Mouse (Mus musculus) heart, embryonic 16.5 days (tissue): ENCODE data around the gene Rad54l2. TPM values are rescaled to one million over a fixed set of nuclear protein-coding genes. Genes with fewer than 3 reads are reported as not detected.

ENCODE experiments used
- ATAC-seq: fragments of 200-750 bp; cut with Nextera tagmentation; replicated peaks from 2 replicates; pipeline ENCODE4 v1.8.0; 2017; ENCODE audit warnings: moderate number of reproducible peaks; ENCODE audit not compliant: insufficient read depth, low FRiP score; ENCODE audit errors: extremely low read depth
- H3K27ac ChIP-seq: fragments of 300-500 bp; sonication (generic); 2 replicates; pipeline ENCODE4 v1.5.1; 2014; ENCODE audit warnings: mild to moderate bottlenecking, low read length, control low read depth, moderate library complexity
- H3K27me3 ChIP-seq: fragments of 300-500 bp; sonication (generic); 2 replicates; pipeline ENCODE4 v1.6.1; 2014; ENCODE audit warnings: low read length, mixed read lengths; ENCODE audit not compliant: control insufficient read depth, insufficient read depth
- H3K36me3 ChIP-seq: fragments of 300-500 bp; sonication (generic); 2 replicates; pipeline ENCODE4 v1.6.1; 2014; ENCODE audit not compliant: control insufficient read depth, insufficient read depth
- H3K4me1 ChIP-seq: fragments of 300-500 bp; sonication (generic); 2 replicates; pipeline ENCODE4 v1.6.1; 2014; ENCODE audit warnings: low read length, mixed read lengths; ENCODE audit not compliant: control insufficient read depth, insufficient read depth
- H3K4me2 ChIP-seq: fragments of 300-500 bp; sonication (generic); 2 replicates; pipeline ENCODE4 v1.6.1; 2014; ENCODE audit warnings: low read depth, mild to moderate bottlenecking, control low read depth, low read length
- H3K4me3 ChIP-seq: fragments of 300-500 bp; sonication (generic); 2 replicates; pipeline ENCODE4 v1.5.1; 2014; ENCODE audit warnings: mild to moderate bottlenecking, control low read depth, low read length
- H3K9ac ChIP-seq: fragments of 300-500 bp; sonication (generic); 2 replicates; pipeline ENCODE4 v1.6.1; 2014; ENCODE audit warnings: low read length, control low read depth
- H3K9me3 ChIP-seq: fragments of 300-500 bp; sonication (generic); replicated peaks from 2 replicates; pipeline ENCODE4 v1.6.1; 2016; ENCODE audit warnings: low read length; ENCODE audit not compliant: control insufficient read depth
- WGBS: fragments of 180-500 bp; shearing (Covaris S2); extraction: QIAGEN DNeasy Blood & Tissue Kit; methylation state at CpG from one replicate; pipeline ENCODE4 v1.1.7; 2014; 5-methylcytosine and 5-hydroxymethylcytosine counted together
- polyA plus RNA-seq: library from polyadenylated mRNA; unstranded; fragments of >200 nt; fragmentation: Nextera tagmentation; extraction: Ambion mirVana; gene quantifications from 2 replicates; pipeline ENCODE4 v1.2.1, GENCODE M21; 2015

Rad54l2 gene
- polyA plus RNA-seq, 1 experiment from 2014 or later: 3.8 TPM

DNA sequence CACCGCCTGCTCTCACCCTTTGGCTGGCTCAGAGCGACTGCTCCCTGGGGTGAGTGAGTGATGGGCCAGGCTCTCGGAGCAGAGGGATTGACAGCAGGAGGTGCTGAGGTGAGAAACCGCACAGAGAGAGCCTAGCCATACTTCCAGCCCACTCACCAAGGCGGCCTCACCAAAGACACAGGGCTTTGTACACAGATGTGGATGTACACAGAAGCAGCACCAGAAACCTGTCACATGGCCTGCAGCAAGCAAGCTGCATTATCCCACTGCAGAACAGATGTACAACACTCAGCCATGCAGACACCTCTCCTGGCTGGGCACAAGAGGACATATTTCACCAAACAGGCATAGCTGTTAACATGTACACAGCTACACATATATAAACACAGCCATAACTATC is 131.4 kb downstream of the Rad54l2 start:
- no peak overlapping the region for H3K27ac ChIP-seq
- peaks cover 36% of the 10 kb centered on the region for H3K27me3 ChIP-seq
- H3K4me2 ChIP-seq: no peak overlapping the region
- H3K4me3 ChIP-seq: no peak overlapping the region
- no peak overlapping the region for H3K9ac ChIP-seq
- 33% methylated on average over 5 of the region's 5 CpGs for WGBS
- 0 out of 2 replicates have a peak, but pooled peaks cover 6% of the 10 kb centered on the region for H3K4me1 ChIP-seq
- no peaks in the 10 kb centered on the region for H3K9me3 ChIP-seq
- ATAC-seq: no peak
- peaks cover 37% of the 10 kb centered on the region for H3K36me3 ChIP-seq

DNA sequence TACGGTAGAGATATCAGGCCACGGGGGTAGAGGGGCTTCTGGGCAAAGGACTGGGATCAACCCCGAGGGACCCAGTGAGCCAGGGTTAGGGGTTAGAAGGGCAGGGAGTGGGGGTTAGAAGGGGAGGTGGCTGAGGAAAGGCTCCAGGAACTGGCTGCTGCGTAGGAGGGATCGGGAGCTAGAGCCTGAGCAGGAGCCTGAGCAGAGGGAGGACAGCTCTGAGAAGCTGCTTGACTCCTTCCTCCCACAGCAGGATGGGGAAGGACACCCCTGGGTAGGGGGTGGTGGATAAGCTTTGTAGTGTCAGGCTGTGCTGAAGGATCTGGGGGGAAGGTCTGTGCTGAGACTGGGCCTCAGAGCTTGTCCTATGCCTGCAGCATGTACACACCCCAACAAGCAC is 132.2 kb downstream of the Rad54l2 start:
- Histone ChIP-seq H3K9ac (no peak overlapping the region), H3K27me3 (peaks cover 36% of the 10 kb centered on the region), H3K27ac (no peak overlapping the region), H3K9me3 (no peaks in the 10 kb centered on the region), H3K36me3 (peaks cover 35% of the 10 kb centered on the region), H3K4me1 (0 out of 2 replicates have a peak, but pooled peaks cover 6% of the 10 kb centered on the region), H3K4me3 (no peak overlapping the region), H3K4me2 (no peak overlapping the region)
- WGBS: 30% methylated on average over 5 of the region's 5 CpGs
- no peak for ATAC-seq

DNA sequence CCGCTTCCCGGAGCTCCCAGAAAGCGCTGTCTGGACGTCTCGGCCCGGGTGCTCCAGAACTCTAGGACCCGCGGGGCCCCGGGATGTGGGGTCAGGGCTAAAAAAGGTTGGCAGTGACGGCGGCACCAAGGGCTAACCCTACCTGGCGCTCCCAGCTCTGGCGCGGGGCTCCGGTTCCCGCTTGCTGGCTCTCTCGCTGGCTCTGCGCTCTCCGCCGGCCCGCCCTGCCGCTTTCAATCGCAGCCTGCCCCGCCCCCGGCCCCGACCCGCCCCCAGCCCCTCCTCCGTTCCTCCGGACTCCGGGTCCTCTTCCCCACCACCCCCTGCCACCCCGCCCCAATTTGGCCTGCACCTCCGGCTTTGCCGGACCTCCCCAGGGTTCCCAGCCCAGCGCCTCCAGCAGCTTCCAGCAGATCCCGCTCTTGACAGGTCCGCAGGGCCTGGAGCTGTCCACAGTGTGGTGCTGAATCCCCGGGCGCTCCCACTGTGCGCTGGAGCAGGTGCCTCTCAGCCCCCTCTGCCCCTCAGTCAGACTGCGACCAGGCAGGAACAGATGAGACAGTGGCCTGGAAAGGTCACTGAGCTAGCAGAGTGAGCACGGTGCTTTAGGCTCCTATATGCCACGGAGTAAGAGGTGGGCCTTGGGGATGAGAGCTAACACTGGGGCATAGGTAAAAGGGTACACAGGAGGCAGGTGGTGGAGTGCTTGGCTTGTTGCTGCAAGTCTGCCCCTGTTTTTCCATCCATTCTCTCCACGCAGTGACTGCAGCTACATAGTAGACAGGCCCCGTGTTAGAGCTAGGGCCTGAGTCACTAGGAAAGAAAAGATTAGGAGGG is 132.9 kb downstream of the Rad54l2 start, which contains the start of gene Grm2:
Gene Grm2 (minus strand): TSS at position 199 of the 837 bp plus-strand sequence.
- no peaks in the 10 kb centered on the region for H3K9me3 ChIP-seq
- no peak within 1 kb of the TSS for H3K9ac ChIP-seq
- no peak within 1 kb of the TSS for H3K27ac ChIP-seq
- 2% methylated on average over 38 of the region's 44 CpGs for WGBS
- H3K36me3 ChIP-seq: peaks cover 28% of the 10 kb centered on the region
- H3K4me3 ChIP-seq: peak within 1 kb of the TSS; percentile 38
- H3K4me2 ChIP-seq: peak within 1 kb of the TSS; percentile 62
- peak; percentile 64 for ATAC-seq
- H3K4me1 ChIP-seq: 0 out of 2 replicates have a peak, but pooled peaks cover 6% of the 10 kb centered on the region
- H3K27me3 ChIP-seq: peaks cover 36% of the 10 kb centered on the region

- 0 out of 2 replicates have a peak, but pooled peaks cover 6% of the 10 kb centered on the region for H3K4me1 ChIP-seq
- 79% methylated on average over 1 of the region's 1 CpGs for WGBS
- H3K9ac ChIP-seq: no peak overlapping the region
- H3K36me3 ChIP-seq: no peaks in the 10 kb centered on the region
- H3K9me3 ChIP-seq: no peaks in the 10 kb centered on the region
- peaks cover 36% of the 10 kb centered on the region for H3K27me3 ChIP-seq
- no peak for ATAC-seq
- no peak overlapping the region for H3K4me2 ChIP-seq
- no peak overlapping the region for H3K27ac ChIP-seq
- no peak overlapping the region for H3K4me3 ChIP-seq
Measured at GRCm38 (mm10) chr9:106652720-106653119, 136.3 kb downstream of the Rad54l2 start.

- H3K4me2 ChIP-seq: no peak overlapping the region
- WGBS: 52% methylated on average over 27 of the region's 27 CpGs
- H3K4me1 ChIP-seq: no peaks in the 10 kb centered on the region
- peaks cover 6% of the 10 kb centered on the region; the same call in 1 of the 2 replicates for H3K27me3 ChIP-seq
- no peak overlapping the region for H3K9ac ChIP-seq
- no peaks in the 10 kb centered on the region for H3K36me3 ChIP-seq
- no peak overlapping the region for H3K27ac ChIP-seq
- H3K9me3 ChIP-seq: no peaks in the 10 kb centered on the region
- H3K4me3 ChIP-seq: no peak overlapping the region
- ATAC-seq: no peak
Measured at GRCm38 (mm10) chr9:106647226-106647625, 141.8 kb downstream of the Rad54l2 start.

GRCm38 (mm10) chr9:106645684-106646271 is 143.2 kb downstream of the Rad54l2 start:
- H3K4me1 ChIP-seq: no peaks in the 10 kb centered on the region
- no peak overlapping the region for H3K4me3 ChIP-seq
- H3K27me3 ChIP-seq: peaks cover 6% of the 10 kb centered on the region; the same call in 1 of the 2 replicates
- H3K9me3 ChIP-seq: no peaks in the 10 kb centered on the region
- H3K36me3 ChIP-seq: no peaks in the 10 kb centered on the region
- no peak overlapping the region for H3K9ac ChIP-seq
- H3K4me2 ChIP-seq: no peak overlapping the region
- 77% methylated on average over 9 of the region's 9 CpGs for WGBS
- no peak overlapping the region for H3K27ac ChIP-seq
- no peak for ATAC-seq

DNA sequence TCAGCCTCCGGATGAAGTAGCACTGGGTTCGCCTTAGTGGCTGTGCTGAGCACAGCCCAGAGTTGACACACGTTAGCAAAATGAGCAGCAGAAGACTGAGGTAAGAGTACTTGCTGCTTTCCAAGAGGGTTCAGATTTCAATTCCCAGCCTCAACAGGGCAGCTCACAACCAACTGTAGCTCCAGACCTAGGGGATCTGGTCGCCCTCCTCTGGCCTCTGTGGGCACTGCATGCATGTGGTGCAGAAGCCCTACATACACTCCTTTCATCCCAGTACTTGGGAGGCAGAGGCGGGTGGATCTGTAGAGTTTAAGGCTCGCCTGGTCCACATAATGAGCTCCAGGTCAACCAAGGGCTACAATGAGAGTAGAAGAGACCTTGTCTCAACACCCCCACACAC is 145.2 kb downstream of the Rad54l2 start:
- Histone ChIP-seq H3K36me3 (no peaks in the 10 kb centered on the region), H3K4me3 (no peak overlapping the region), H3K27me3 (peaks cover 6% of the 10 kb centered on the region; the same call in 1 of the 2 replicates), H3K4me2 (no peak overlapping the region), H3K27ac (no peak overlapping the region), H3K9me3 (no peaks in the 10 kb centered on the region), H3K9ac (no peak overlapping the region), H3K4me1 (no peaks in the 10 kb centered on the region)
- 68% methylated on average over 6 of the region's 6 CpGs for WGBS
- no peak for ATAC-seq

DNA sequence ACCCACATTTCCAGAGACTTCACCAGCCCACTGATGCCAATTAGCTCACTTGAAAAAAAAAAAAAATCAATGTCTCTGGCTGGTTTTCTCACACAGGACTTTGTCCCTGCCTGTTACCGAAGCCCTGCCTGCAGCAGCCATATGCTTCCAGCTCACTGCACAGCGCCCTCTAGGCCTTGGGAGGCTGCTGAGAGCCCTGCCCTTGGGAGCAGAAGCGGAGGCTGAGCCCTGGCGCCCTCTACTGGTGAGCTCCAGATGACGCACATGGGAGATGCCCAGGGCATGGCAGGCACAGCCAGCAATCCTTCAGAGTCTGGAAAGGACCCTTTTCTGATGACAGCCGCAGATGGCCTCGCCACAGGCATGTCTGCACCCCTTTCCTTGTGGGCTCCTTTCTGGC is 145.9 kb downstream of the Rad54l2 start:
- Histone ChIP-seq H3K27me3 (peaks cover 6% of the 10 kb centered on the region; the same call in 1 of the 2 replicates), H3K4me3 (no peak overlapping the region), H3K9me3 (no peaks in the 10 kb centered on the region), H3K4me1 (no peaks in the 10 kb centered on the region), H3K4me2 (no peak overlapping the region), H3K9ac (no peak overlapping the region), H3K27ac (no peak overlapping the region), H3K36me3 (no peaks in the 10 kb centered on the region)
- no peak for ATAC-seq
- 31% methylated on average over 7 of the region's 7 CpGs for WGBS

- WGBS: 38% methylated on average over 5 of the region's 5 CpGs
- no peak overlapping the region for H3K4me3 ChIP-seq
- no peaks in the 10 kb centered on the region for H3K27me3 ChIP-seq
- no peak overlapping the region for H3K9ac ChIP-seq
- no peak overlapping the region for H3K4me2 ChIP-seq
- H3K9me3 ChIP-seq: no peaks in the 10 kb centered on the region
- H3K27ac ChIP-seq: no peak overlapping the region
- H3K4me1 ChIP-seq: no peaks in the 10 kb centered on the region
- ATAC-seq: no peak
- H3K36me3 ChIP-seq: no peaks in the 10 kb centered on the region
Measured at GRCm38 (mm10) chr9:106641346-106641745, 147.6 kb downstream of the Rad54l2 start.
